Mouse (Mus musculus) left cerebral cortex, postnatal 14 days (tissue): ENCODE results near the gene Retn. TPM values are rescaled to one million over a fixed set of nuclear protein-coding genes. Genes with fewer than 3 reads are reported as not detected.
A peak's percentile ranks its signal among the peaks of the same experiment; 100 is the strongest.

Experiments used
- DNase-seq, 2 experiments: peaks; one replicate each; pipeline ENCODE4 v3.0.0; 2021 to 2022; ENCODE audit warnings: low spot score in 2 of 2, mixed read lengths in 1 of 2
- intact Hi-C: fragments of 180-260 bp; cut with DNase I; formaldehyde crosslinking; loops from one replicate; pipeline ENCODE4 v1.15.1; 2025
- total RNA-seq, 2 experiments: library from RNA; stranded (reverse); gene quantifications; 2 replicates each; pipeline ENCODE4 v1.2.3; 2021

Gene Retn
- total RNA-seq, 2 experiments from 2014 or later, result 0.42 to 0.53 TPM

GRCm38 (mm10) chr8:3654726-3655508 is 653 bp upstream of the Retn start:
- intact Hi-C loops, result no loop called here
- no peak for DNase-seq

GRCm38 (mm10) chr8:3656725-3657381 is 1.3 kb downstream of the Retn start:
- peak; percentile 49 to 66 for DNase-seq
- intact Hi-C loops, result no loop called here

GRCm38 (mm10) chr8:3660889-3661288 is 5.3 kb downstream of the Retn start:
- intact Hi-C loops, result no loop called here
- DNase-seq, result no peak

GRCm38 (mm10) chr8:3664405-3664804 is 8.8 kb downstream of the Retn start:
- intact Hi-C loops, result no loop called here
- DNase-seq, result no peak

- intact Hi-C loops, result no loop called here
- DNase-seq, result no peak
Measured at GRCm38 (mm10) chr8:3665507-3665906, 9.9 kb downstream of the Retn start, which contains the start of gene Mcemp1. Gene Mcemp1 (plus strand): TSS chr8:3665754.

GRCm38 (mm10) chr8:3670388-3670787 is 14.8 kb downstream of the Retn start:
- DNase-seq, result no peak
- intact Hi-C loops, result no loop called here

- peak; percentile 89 to 93 for DNase-seq
- intact Hi-C loops, result loop anchor here (2.0 kb wide), 1 partner anchor 113 kb away; no protein-coding TSS in a partner anchor
Measured at GRCm38 (mm10) chr8:3671980-3672491, 16.5 kb downstream of the Retn start, which contains the start of gene Fcor. Gene Fcor (minus strand): TSS chr8:3672362.

GRCm38 (mm10) chr8:3674671-3675070 is 19.1 kb downstream of the Retn start:
- no peak for DNase-seq
- intact Hi-C loops, result no loop called here

GRCm38 (mm10) chr8:3676131-3676992 is 20.8 kb downstream of the Retn start, which contains the start of gene Trappc5:
Gene Trappc5 (plus strand): TSS chr8:3676299.
- peak; percentile 96 to 97 for DNase-seq
- intact Hi-C loops, result loop anchor here (2.0 kb wide), 1 partner anchor 56 kb away; the partner anchor contains the start of genes Pet100 and Xab2

- intact Hi-C loops, result loop anchor here (2.0 kb wide), 1 partner anchor 56 kb away; the partner anchor contains the start of genes Pet100 and Xab2
- no peak for DNase-seq
Measured at GRCm38 (mm10) chr8:3676993-3677579, 21.5 kb downstream of the Retn start.

- intact Hi-C loops, result no loop called here
- no peak for DNase-seq
Measured at GRCm38 (mm10) chr8:3678831-3679230, 23.3 kb downstream of the Retn start.

GRCm38 (mm10) chr8:3679236-3679635 is 23.7 kb downstream of the Retn start:
- DNase-seq, result no peak
- intact Hi-C loops, result no loop called here

- intact Hi-C loops, result no loop called here
- DNase-seq, result no peak
Measured at GRCm38 (mm10) chr8:3679656-3680055, 24.1 kb downstream of the Retn start.

GRCm38 (mm10) chr8:3682435-3682834 is 26.9 kb downstream of the Retn start:
- no peak for DNase-seq
- intact Hi-C loops, result no loop called here

- DNase-seq, result no peak
- intact Hi-C loops, result no loop called here
Measured at GRCm38 (mm10) chr8:3683408-3684176, 28.0 kb downstream of the Retn start.

GRCm38 (mm10) chr8:3684530-3684929 is 29.0 kb downstream of the Retn start:
- DNase-seq, result no peak
- intact Hi-C loops, result no loop called here

- DNase-seq, result no peak
- intact Hi-C loops, result no loop called here
Measured at GRCm38 (mm10) chr8:3685422-3685821, 29.9 kb downstream of the Retn start.

GRCm38 (mm10) chr8:3687537-3687936 is 32.0 kb downstream of the Retn start:
- DNase-seq, result no peak
- intact Hi-C loops, result no loop called here
